Mouse (Mus musculus): Measurements from ENCODE around the gene Evc.

Evc gene

DNA sequence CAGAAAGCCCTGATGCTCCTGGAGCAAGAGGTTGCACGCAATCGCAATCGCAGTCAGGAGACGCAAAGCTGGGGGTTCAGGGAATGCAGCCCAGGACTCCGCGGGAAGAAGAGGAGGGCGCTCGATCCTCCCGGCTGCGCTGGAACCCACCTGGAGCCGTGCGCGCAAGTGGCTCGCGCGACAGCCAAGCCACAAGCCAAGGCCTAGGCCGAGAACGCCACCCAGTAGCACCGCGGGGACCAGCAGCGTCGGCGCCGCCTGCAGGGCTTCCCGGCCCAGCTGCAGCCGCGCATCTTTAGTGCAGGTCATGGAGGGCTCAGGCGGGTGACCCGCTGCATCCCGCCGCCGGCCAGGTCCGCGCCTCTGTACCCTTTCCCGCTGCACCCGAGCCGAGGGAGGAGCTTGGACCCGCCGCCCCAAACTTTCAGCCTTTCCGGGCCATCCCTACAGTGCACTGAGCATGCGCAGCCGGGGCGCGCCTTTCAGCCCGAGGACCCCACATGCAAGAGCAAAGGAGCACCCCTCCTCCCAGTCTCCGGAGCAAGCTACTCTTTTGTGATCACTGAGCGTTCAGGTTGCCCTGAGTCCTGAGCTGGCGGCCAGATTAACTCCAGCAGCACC, at the start of gene Evc:
Evc (minus strand) TSS at position 410 of the 621 bp plus-strand sequence.
- DNase-seq (ENCODE audit: low spot score) = peak; percentile 31

DNA sequence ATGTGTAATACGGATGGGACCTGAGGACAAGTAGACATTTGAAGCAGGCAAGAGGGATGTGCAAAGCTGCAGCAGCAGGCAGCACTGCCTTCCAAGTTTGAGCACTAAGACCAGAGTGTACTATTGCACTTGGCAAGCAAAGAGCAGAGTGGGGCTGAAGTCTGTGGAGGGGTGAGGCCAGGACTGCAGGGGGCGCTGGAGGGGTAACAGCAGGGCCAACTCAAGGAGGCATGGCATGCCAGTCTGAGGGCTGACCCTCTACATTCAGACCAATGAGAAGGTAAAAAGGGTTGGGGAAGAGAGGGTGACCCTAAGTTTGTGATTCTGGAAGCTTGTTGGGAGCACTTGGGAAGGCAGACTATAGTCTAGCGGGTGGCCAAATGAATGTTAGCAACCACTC, 46.9 kb upstream of the Evc start:
- DNase-seq (ENCODE audit: low spot score) = no peak

- DNase-seq (ENCODE audit: low spot score) = peak; percentile 5
These were observed 43.9 kb upstream of the Evc start for GRCm38 (mm10) chr5:37380641-37381040.

DNA sequence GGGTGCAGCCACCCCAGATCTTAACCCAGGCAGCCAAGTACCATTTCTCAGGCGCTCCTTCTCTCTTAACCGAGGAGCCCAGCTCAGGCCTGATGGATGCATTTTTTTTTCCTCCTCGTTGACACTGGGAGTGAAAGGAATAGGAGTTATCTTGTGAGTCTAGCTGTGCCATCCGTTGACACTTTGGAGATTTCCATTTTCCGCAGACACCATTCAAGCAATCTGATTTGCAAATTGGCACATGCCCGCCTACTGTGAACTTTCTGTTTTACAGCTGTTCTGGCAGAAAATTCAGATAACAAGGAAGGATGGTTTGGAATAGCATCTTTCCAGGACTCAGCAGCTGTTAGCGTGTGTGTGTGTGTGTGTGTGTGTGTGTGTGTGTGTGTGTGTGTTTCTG, 40.7 kb upstream of the Evc start:
- DNase-seq (ENCODE audit: low spot score) = no peak

GRCm38 (mm10) chr5:37368796-37369195, 32.1 kb upstream of the Evc start:
- DNase-seq (ENCODE audit: low spot score) = no peak

DNA sequence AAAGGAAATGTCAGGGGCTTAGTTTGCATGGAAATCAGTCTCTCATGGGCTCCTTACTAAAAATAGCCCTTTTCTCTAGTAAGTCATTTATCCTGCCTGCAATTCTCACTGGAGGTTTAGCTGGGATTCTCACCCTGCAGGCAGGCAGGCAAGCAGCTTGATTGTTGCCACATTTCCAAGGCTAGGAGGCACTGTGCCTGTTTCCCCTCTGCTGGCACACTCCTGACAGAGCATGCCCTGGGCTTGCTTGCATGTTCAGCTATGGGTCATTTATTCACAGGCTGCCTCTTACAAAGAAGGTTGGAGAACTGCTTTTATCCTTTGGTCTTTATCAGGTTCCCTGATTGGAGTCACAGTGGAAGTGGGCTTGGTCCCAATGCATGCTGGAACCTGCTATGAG, 29.1 kb upstream of the Evc start:
- no peak for DNase-seq (ENCODE audit: low spot score)

DNA sequence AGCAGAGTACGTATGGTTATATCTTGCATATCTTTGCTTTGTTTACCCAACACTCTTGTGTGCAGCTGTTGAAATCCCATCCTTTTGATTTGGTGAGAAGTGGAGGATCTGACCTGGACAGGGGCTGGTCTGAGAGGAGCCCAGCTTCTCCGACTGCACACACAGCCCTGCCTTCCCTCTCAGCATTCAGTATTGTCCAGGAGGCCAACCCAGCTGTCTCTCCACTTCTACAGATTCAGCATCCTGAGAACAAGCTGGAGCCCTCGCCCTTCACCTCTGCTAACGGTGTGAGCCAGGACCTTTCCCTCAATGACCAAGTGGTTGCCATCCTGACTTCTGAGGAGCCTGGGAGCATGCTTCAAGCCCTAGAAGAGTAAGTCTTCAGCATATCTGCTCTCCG, 26.6 kb upstream of the Evc start:
- DNase-seq (ENCODE audit: low spot score) = no peak

- no peak for DNase-seq (ENCODE audit: low spot score)
These were observed 25.9 kb upstream of the Evc start for GRCm38 (mm10) chr5:37362618-37363017.

GRCm38 (mm10) chr5:37356027-37356426, 19.3 kb upstream of the Evc start:
- DNase-seq (ENCODE audit: low spot score) = no peak

DNA sequence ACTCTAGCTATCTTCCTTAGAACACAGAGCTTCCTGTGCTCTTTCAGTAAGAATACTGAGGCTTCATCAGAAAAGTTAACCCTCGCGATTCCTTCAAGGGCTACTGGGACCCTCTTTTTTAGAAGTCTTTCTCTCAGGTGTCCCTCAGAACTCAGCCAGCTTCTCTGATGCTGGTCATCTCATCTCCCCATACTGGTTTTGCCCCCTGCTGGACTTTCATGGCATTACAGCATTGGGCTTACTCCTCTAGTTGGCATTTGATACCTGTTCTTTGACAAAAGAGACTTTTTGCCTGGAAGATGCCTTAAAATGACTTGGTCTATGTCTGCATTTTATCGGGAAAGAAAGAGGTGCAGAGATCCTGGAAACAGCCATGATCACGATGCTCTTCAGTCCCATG, 17.7 kb upstream of the Evc start:
- DNase-seq (ENCODE audit: low spot score) = peak; percentile 24

DNA sequence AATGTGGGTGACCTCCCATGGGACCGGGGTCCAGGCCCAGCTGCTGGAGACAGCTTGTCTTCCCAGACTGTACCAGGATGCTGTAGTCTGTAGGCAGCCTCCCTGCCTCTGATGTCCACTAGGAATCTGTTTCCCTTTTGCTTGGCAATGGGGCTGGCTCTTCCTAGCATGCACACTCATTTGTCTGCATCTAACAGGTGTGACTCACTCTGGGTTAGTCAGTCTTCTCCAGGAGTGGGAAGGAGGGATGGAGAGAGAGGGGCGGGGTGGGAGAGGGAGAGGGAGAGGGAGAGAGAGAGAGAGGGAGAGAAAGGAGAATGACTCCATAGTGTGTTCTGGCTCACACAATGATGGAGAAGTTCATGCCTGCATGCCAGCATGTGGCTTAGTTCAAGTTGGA, 15.1 kb upstream of the Evc start:
- DNase-seq (ENCODE audit: low spot score) = no peak

- no peak for DNase-seq (ENCODE audit: low spot score)
These were observed 7.3 kb upstream of the Evc start for GRCm38 (mm10) chr5:37343962-37344361.

DNA sequence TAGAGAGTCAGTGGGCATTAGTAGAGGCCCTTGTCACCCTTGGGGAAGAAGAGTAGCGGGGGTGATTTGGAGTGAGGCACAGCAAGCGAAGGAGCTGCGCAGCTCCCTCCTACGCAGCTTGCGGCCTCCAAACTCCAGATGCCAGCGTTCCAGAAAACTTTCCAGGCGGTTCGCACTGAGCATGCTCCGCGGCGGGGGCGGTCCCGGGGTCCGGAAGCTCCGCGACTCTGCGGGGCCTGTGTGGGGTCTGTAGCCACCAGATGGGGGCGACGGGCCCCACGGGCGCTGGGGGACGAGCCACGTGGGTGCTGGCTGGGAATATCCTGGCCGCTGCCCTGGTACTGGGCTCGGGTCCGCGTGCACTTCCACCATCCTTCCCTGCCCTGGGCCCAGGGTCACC, 1.6 kb upstream of the Evc start, which contains the start of gene Evc2:
Evc2 (plus strand) TSS at position 212 of the 400 bp plus-strand sequence.
- peak; percentile 36 for DNase-seq (ENCODE audit: low spot score)

DNA sequence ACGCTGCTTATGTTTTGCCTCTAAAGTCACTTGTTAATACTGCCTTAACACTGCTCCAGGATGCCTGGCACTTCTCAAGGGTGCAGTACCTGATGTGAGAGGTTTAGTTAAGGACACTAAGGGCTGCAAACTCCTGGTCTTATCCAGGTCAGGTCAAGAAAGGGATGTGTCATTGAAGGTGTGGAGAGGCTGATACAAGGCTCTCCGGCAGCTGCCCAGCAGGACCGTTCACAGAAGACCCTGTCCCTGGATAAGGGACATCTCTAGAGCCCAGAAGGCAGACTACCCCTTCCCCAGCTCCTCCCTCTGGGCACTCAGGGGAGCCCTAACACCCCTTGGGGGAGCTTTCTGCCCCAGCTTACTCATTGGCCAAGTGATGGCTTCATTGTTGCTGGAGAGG, 1.0 kb upstream of the Evc start:
- DNase-seq (ENCODE audit: low spot score) = no peak

- DNase-seq (ENCODE audit: low spot score) = no peak
These were observed 1.6 kb downstream of the Evc start for GRCm38 (mm10) chr5:37335061-37335460.

GRCm38 (mm10) chr5:37332066-37332465, 4.6 kb downstream of the Evc start:
- no peak for DNase-seq (ENCODE audit: low spot score)

DNA sequence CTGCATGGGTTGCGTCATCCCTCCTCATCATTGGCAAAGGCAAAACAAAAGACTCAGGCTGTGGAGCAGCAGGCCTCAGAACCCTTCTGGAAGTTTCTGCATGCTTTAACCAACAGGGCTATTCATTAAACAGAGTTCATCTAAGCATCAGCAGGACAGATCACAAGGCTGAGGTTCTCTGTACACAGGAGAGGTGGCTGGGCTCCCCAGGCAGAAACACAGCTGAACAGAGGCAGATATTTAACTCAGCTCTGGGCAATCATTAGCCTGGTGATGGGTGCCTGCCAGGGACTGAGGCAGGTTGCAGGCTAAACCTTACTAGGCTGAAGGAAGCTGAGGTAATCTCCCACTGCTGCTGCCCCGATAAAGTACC, 5.6 kb downstream of the Evc start:
- DNase-seq (ENCODE audit: low spot score) = no peak

DNA sequence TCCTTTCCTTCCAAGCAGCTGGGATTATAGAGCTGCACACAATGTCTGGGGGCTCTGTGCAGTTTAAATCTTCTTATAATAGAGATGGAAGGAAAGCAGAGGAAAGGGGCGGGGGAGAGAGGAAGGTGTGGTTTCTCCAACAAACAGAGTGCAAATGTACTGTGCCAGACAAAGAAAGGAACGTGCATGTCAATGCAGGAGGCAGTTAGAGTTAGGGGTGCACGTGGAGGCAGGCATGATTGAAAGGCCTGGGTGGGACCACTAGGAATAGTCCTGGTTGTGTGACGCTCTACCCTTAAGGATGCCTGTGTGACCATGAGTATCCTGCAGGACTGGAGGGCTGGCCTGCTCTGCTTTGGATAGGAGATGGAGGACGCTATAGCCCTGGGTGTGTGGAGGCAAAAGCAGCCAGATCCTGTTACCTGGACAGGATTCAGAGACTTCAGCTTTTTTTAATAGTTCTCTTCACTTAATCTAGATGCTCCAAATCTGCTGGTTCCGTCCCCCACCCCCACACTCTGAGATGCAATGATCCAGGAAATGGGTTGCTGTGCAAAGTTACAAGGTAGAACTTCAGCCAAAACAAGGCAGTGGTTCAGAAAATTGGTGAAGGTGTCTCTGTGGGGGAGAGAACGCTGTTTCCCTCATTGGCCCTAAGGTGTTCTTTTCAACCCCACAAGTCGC, 6.1 kb downstream of the Evc start:
- DNase-seq (ENCODE audit: low spot score) = no peak

GRCm38 (mm10) chr5:37326675-37327074, 10.0 kb downstream of the Evc start:
- DNase-seq (ENCODE audit: low spot score) = no peak

DNA sequence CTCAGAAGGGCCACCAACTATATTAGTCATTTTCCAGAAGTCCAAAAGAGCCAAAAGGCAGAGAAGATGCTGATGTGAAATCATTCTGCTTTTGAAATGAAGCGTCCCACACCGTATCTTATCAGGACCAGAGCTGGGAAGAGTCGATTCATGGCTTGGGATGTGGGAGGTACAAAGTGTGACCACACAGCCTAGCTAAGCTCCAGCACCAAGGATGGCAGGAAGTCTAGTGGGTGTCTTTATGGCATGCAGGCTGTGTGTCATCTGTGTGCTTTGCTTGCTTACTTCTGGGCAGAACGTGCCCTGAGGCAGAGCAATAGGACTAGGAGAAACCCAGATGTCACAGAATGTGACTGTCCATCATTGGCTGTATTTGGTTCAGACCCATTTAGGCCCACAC, 15.9 kb downstream of the Evc start:
- DNase-seq (ENCODE audit: low spot score) = no peak

DNA sequence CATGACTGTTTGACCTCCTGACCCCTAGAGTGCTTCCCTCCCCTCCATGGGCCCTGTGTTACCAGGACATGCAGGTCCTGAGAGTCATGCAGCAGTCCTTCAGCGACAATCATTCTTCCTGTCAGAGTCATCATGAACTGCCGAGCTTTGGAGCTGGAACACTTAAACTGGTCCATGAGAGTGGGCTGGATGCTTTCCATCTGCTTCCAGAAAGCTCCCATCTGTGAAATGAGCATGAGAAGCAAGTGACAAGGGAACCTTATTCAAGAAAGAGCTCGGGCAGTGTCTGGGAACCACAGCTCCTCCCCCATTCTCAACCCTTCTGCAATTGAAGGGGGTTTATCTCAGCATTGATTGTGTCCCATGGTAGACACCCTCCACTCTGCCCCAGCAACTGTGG, 16.5 kb downstream of the Evc start:
- no peak for DNase-seq (ENCODE audit: low spot score)

GRCm38 (mm10) chr5:37318715-37319114, 18.0 kb downstream of the Evc start:
- no peak for DNase-seq (ENCODE audit: low spot score)

DNA sequence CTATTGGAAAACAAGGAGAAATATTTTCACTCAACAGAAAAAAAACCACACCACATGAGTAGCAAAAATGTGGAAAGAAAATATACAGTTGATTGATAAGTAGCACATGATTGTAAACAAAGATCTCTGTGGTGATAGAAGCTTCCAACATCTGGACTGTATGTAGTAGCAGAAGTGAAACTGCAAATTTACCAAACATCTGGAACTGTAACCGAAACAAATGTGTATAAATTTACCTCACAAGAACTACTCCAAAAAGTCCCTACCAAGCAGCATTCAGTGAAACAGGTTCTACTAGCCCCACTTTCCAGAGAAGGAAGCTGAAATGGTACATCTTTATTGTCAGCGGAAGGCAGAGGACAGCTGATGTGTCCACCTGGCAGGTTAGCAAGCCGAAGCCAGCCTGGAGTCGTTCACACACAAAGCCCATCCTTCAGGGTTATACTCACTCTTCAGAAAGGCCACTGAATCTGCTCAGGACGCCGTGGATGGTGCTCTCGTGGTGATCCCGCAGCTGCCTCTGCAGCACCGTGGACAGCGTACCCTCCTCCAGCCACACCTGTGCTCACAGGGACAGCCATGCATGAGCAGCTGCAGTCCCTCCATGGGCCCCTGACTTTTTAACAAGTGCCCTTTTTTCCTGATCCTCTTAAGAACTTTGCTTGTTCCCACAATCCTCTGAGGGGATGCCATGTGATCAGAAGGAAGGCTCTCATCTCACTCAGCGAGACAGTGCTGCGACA, 23.5 kb downstream of the Evc start:
- DNase-seq (ENCODE audit: low spot score) = no peak
